Mouse (Mus musculus): ENCODE results near the gene Dgki. TPM values are rescaled to one million over a fixed set of nuclear protein-coding genes. Genes with fewer than 3 reads are reported as not detected.

The Dgki gene
- polyA plus RNA-seq, 1 experiment, result not detected

- Histone ChIP-seq H3K4me3 (ENCODE audit: insufficient read depth, poor library complexity, severe bottlenecking) (no peak overlapping the region), H3ac (ENCODE audit: control insufficient read depth, insufficient read length, low read depth) (no peak overlapping the region), H3K36me3 (ENCODE audit: control insufficient read depth, insufficient read depth) (no peaks in the 10 kb centered on the region), H3K27me3 (ENCODE audit: control insufficient read depth, insufficient read depth, insufficient read length) (no peaks in the 10 kb centered on the region), H3K79me2 (ENCODE audit: control insufficient read depth, insufficient read depth) (no peaks in the 10 kb centered on the region), H3K79me3 (ENCODE audit: low read depth) (no peaks in the 10 kb centered on the region)
- TF ChIP-seq USF1 (IDR thresholded peaks at IDR 0.05; ENCODE audit: low read depth) (no peak), MYOD1 (IDR thresholded peaks at IDR 0.05; ENCODE audit: control insufficient read depth, insufficient read length, low read depth) (no peak), CEBPB (IDR thresholded peaks at IDR 0.05; ENCODE audit: low read depth) (no peak), MYOG (IDR thresholded peaks at IDR 0.05; ENCODE audit: control insufficient read depth, extremely low read depth, insufficient read length) (no peak), MAX (IDR thresholded peaks at IDR 0.05) (no peak), FOSL1 (IDR thresholded peaks at IDR 0.05; ENCODE audit: insufficient read depth, low read length, poor library complexity, severe bottlenecking) (no peak), CTCF (IDR thresholded peaks at IDR 0.05; ENCODE audit: control insufficient read depth, insufficient read depth, insufficient read length) (no peak)
Observed at GRCm38 (mm10) chr6:37028841-37029240, 271.1 kb downstream of the Dgki start.

DNA sequence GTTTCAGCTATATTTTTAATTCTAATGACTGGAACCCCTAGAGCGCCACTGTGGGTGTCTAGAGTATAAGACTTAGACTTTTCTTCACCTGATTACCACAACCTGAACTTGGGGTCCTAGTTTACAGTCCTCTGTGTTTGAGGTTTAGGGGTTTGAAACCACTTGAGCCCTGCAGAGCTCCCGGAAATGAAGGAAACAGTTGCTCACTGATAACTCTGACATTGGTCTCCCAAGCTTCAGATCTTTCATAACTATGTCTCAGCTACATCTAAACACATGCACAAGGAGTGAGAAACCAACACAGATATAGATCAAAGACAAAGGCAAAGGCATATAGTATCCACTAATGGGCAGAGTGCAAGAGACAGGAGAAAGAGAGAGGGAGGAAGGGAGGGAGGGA is 271.7 kb downstream of the Dgki start:
- H3K27me3 ChIP-seq (ENCODE audit: control insufficient read depth, insufficient read depth, insufficient read length), result no peaks in the 10 kb centered on the region
- no peaks in the 10 kb centered on the region for H3K79me3 ChIP-seq (ENCODE audit: low read depth)
- H3ac ChIP-seq (ENCODE audit: control insufficient read depth, insufficient read length, low read depth), result no peak overlapping the region
- no peak overlapping the region for H3K4me3 ChIP-seq (ENCODE audit: insufficient read depth, poor library complexity, severe bottlenecking)
- TF ChIP-seq MYOD1 (IDR thresholded peaks at IDR 0.05; ENCODE audit: control insufficient read depth, insufficient read length, low read depth), result no peak
- no peaks in the 10 kb centered on the region for H3K36me3 ChIP-seq (ENCODE audit: control insufficient read depth, insufficient read depth)
- no peaks in the 10 kb centered on the region for H3K79me2 ChIP-seq (ENCODE audit: control insufficient read depth, insufficient read depth)

GRCm38 (mm10) chr6:37026343-37027243 is 273.4 kb downstream of the Dgki start:
- H3K36me3 ChIP-seq (ENCODE audit: control insufficient read depth, insufficient read depth), result no peaks in the 10 kb centered on the region
- no peaks in the 10 kb centered on the region for H3K27me3 ChIP-seq (ENCODE audit: control insufficient read depth, insufficient read depth, insufficient read length)
- no peaks in the 10 kb centered on the region for H3K79me3 ChIP-seq (ENCODE audit: low read depth)
- H3K4me3 ChIP-seq (ENCODE audit: insufficient read depth, poor library complexity, severe bottlenecking), result no peak overlapping the region
- no peak overlapping the region for H3ac ChIP-seq (ENCODE audit: control insufficient read depth, insufficient read length, low read depth)
- no peaks in the 10 kb centered on the region for H3K79me2 ChIP-seq (ENCODE audit: control insufficient read depth, insufficient read depth)
- no peak for TF ChIP-seq MAX (IDR thresholded peaks at IDR 0.05)

DNA sequence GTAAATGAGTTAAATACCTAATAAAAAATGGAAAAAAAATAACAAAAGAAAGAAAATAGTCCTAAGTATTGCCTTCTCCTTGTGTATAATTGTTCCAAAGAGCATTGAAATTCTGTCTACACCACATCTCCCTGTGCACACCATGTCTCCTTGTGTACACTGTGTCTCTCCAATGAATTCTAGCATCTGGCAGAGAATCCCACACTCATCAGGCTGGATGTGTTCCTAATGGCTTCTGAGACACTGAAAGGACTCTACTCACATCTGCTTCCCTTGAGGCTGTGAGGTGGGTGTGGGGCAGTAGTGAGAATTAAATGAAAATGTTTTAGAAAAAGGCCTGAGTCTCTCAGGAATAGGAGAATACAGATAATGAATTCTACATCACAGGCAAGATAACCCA is 283.9 kb downstream of the Dgki start:
- TF ChIP-seq MYOG (IDR thresholded peaks at IDR 0.05; ENCODE audit: control insufficient read depth, extremely low read depth, insufficient read length) (no peak), MYOD1 (IDR thresholded peaks at IDR 0.05; ENCODE audit: control insufficient read depth, insufficient read length, low read depth) (no peak), MAX (IDR thresholded peaks at IDR 0.05) (no peak), USF1 (IDR thresholded peaks at IDR 0.05; ENCODE audit: low read depth) (no peak), CEBPB (IDR thresholded peaks at IDR 0.05; ENCODE audit: low read depth) (no peak), FOSL1 (IDR thresholded peaks at IDR 0.05; ENCODE audit: insufficient read depth, low read length, poor library complexity, severe bottlenecking) (no peak), CTCF (IDR thresholded peaks at IDR 0.05; ENCODE audit: control insufficient read depth, insufficient read depth, insufficient read length) (no peak)
- H3ac ChIP-seq (ENCODE audit: control insufficient read depth, insufficient read length, low read depth), result no peak overlapping the region
- H3K79me2 ChIP-seq (ENCODE audit: control insufficient read depth, insufficient read depth), result no peaks in the 10 kb centered on the region
- H3K79me3 ChIP-seq (ENCODE audit: low read depth), result no peaks in the 10 kb centered on the region
- H3K27me3 ChIP-seq (ENCODE audit: control insufficient read depth, insufficient read depth, insufficient read length), result no peaks in the 10 kb centered on the region
- no peak overlapping the region for H3K4me3 ChIP-seq (ENCODE audit: insufficient read depth, poor library complexity, severe bottlenecking)
- H3K36me3 ChIP-seq (ENCODE audit: control insufficient read depth, insufficient read depth), result no peaks in the 10 kb centered on the region

DNA sequence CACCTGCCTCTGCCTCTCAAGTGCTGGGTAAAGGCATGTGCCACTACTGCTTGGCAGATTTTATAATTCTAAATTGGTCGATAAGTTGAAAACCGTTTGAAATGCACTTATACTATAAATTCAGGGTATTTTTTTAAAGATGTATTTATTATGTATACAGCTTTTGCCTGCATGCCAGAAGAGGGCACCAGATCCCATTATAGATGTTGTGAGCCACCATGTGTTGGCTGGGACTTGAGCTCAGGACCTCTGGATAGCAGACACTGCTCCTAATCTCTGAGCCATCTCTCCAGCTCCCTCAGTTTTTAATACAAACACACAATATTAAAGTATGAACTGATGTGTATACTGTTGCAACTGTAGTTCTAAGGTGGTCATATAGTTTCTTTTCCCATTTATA is 288.4 kb downstream of the Dgki start:
- no peaks in the 10 kb centered on the region for H3K79me2 ChIP-seq (ENCODE audit: control insufficient read depth, insufficient read depth)
- TF ChIP-seq MYOG (IDR thresholded peaks at IDR 0.05; ENCODE audit: control insufficient read depth, extremely low read depth, insufficient read length), result no peak
- TF ChIP-seq FOSL1 (IDR thresholded peaks at IDR 0.05; ENCODE audit: insufficient read depth, low read length, poor library complexity, severe bottlenecking), result no peak
- TF ChIP-seq MAX (IDR thresholded peaks at IDR 0.05), result no peak
- no peak for TF ChIP-seq CEBPB (IDR thresholded peaks at IDR 0.05; ENCODE audit: low read depth)
- TF ChIP-seq MYOD1 (IDR thresholded peaks at IDR 0.05; ENCODE audit: control insufficient read depth, insufficient read length, low read depth), result no peak
- TF ChIP-seq CTCF (IDR thresholded peaks at IDR 0.05; ENCODE audit: control insufficient read depth, insufficient read depth, insufficient read length), result no peak
- no peak for TF ChIP-seq USF1 (IDR thresholded peaks at IDR 0.05; ENCODE audit: low read depth)
- H3ac ChIP-seq (ENCODE audit: control insufficient read depth, insufficient read length, low read depth), result no peak overlapping the region
- no peaks in the 10 kb centered on the region for H3K27me3 ChIP-seq (ENCODE audit: control insufficient read depth, insufficient read depth, insufficient read length)
- H3K79me3 ChIP-seq (ENCODE audit: low read depth), result no peaks in the 10 kb centered on the region
- no peaks in the 10 kb centered on the region for H3K36me3 ChIP-seq (ENCODE audit: control insufficient read depth, insufficient read depth)
- H3K4me3 ChIP-seq (ENCODE audit: insufficient read depth, poor library complexity, severe bottlenecking), result no peak overlapping the region

- no peak overlapping the region for H3ac ChIP-seq (ENCODE audit: control insufficient read depth, insufficient read length, low read depth)
- H3K4me3 ChIP-seq (ENCODE audit: insufficient read depth, poor library complexity, severe bottlenecking), result no peak overlapping the region
- TF ChIP-seq CEBPB (IDR thresholded peaks at IDR 0.05; ENCODE audit: low read depth) (no peak), MYOD1 (IDR thresholded peaks at IDR 0.05; ENCODE audit: control insufficient read depth, insufficient read length, low read depth) (no peak), MAX (IDR thresholded peaks at IDR 0.05) (no peak), MYOG (IDR thresholded peaks at IDR 0.05; ENCODE audit: control insufficient read depth, extremely low read depth, insufficient read length) (no peak), CTCF (IDR thresholded peaks at IDR 0.05; ENCODE audit: control insufficient read depth, insufficient read depth, insufficient read length) (no peak), FOSL1 (IDR thresholded peaks at IDR 0.05; ENCODE audit: insufficient read depth, low read length, poor library complexity, severe bottlenecking) (no peak), USF1 (IDR thresholded peaks at IDR 0.05; ENCODE audit: low read depth) (no peak)
- no peaks in the 10 kb centered on the region for H3K79me2 ChIP-seq (ENCODE audit: control insufficient read depth, insufficient read depth)
- H3K79me3 ChIP-seq (ENCODE audit: low read depth), result no peaks in the 10 kb centered on the region
- no peaks in the 10 kb centered on the region for H3K27me3 ChIP-seq (ENCODE audit: control insufficient read depth, insufficient read depth, insufficient read length)
- H3K36me3 ChIP-seq (ENCODE audit: control insufficient read depth, insufficient read depth), result no peaks in the 10 kb centered on the region
Observed at GRCm38 (mm10) chr6:37007573-37007972, 292.4 kb downstream of the Dgki start.
